Mouse (Mus musculus) forebrain, embryonic 13.5 days (tissue): ENCODE measurements around the gene Rad18. TPM values are rescaled to one million over a fixed set of nuclear protein-coding genes. Genes with fewer than 3 reads are reported as not detected.

Experiments
- ATAC-seq: fragments of 200-750 bp; cut with Nextera tagmentation; 2 replicates; pipeline ENCODE4 v1.8.0; 2017
- H3K27ac ChIP-seq: fragments of 300-500 bp; sonication (generic); 2 replicates; pipeline ENCODE4 v1.5.1; 2015; ENCODE audit warnings: inconsistent platforms, mild to moderate bottlenecking, moderate library complexity
- H3K27me3 ChIP-seq: fragments of 300-500 bp; sonication (generic); 2 replicates; pipeline ENCODE4 v1.6.1; 2015; ENCODE audit warnings: mild to moderate bottlenecking, inconsistent platforms
- H3K36me3 ChIP-seq: fragments of 300-500 bp; sonication (generic); 2 replicates; pipeline ENCODE4 v1.6.1; 2015; ENCODE audit warnings: mild to moderate bottlenecking, inconsistent platforms; ENCODE audit not compliant: poor library complexity, severe bottlenecking
- H3K4me1 ChIP-seq: fragments of 300-500 bp; sonication (generic); 2 replicates; pipeline ENCODE4 v1.6.1; 2015; ENCODE audit warnings: inconsistent platforms
- H3K4me2 ChIP-seq: fragments of 300-500 bp; sonication (generic); 2 replicates; pipeline ENCODE4 v1.6.1; 2015; ENCODE audit warnings: inconsistent platforms, mild to moderate bottlenecking, moderate library complexity
- H3K4me3 ChIP-seq: fragments of 300-500 bp; sonication (generic); 2 replicates; pipeline ENCODE4 v1.5.1; 2015; ENCODE audit warnings: mild to moderate bottlenecking, inconsistent platforms
- H3K9ac ChIP-seq: fragments of 300-500 bp; sonication (generic); 2 replicates; pipeline ENCODE4 v1.6.1; 2015; ENCODE audit warnings: mild to moderate bottlenecking, inconsistent platforms
- H3K9me3 ChIP-seq: fragments of 300-500 bp; sonication (generic); replicated peaks from 2 replicates; pipeline ENCODE4 v1.6.1; 2016; ENCODE audit warnings: inconsistent platforms
- WGBS: fragments of 180-500 bp; shearing (Covaris S2); methylation state at CpG from one replicate; pipeline ENCODE4 v1.1.7; 2015; 5-methylcytosine and 5-hydroxymethylcytosine counted together
- polyA plus RNA-seq: library from polyadenylated mRNA; unstranded; fragments of >200 nt; fragmentation: Nextera tagmentation; extraction: Ambion mirVana; gene quantifications from 2 replicates; pipeline ENCODE4 v1.2.1, GENCODE M21; 2015

Gene Rad18
- polyA plus RNA-seq, 1 experiment from 2014 or later, result 33.1 TPM

GRCm38 (mm10) chr6:112574558-112574957, 121.9 kb downstream of the Rad18 start:
- H3K9ac ChIP-seq, result no peak overlapping the region
- no peaks in the 10 kb centered on the region for H3K36me3 ChIP-seq
- H3K27ac ChIP-seq, result no peak overlapping the region
- H3K4me3 ChIP-seq, result no peak overlapping the region
- no peaks in the 10 kb centered on the region for H3K27me3 ChIP-seq
- H3K4me2 ChIP-seq, result no peak overlapping the region
- no peaks in the 10 kb centered on the region for H3K9me3 ChIP-seq
- ATAC-seq, result no peak
- 81% methylated on average over 3 of the region's 3 CpGs for WGBS
- no peaks in the 10 kb centered on the region for H3K4me1 ChIP-seq

DNA sequence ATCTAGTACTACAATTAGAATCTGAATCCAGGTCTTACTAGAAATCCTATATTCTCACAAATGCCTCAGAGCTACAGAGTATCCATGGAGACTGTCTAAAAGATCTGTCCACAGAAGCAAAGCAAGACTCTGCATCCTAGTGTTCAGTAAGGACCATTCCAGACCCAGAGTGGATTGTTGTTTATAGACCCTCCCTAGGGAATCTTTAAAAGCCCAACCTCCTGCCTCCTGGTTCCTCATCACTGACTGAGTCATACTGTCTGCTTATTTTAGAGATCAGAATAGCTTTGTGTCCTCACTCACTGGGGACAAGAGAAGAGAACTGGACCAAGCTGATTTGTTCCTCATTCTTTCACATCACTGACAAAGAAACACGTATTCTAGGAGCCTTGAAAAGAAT, 126.1 kb downstream of the Rad18 start:
- 48% methylated on average over 1 of the region's 1 CpGs for WGBS
- Histone ChIP-seq H3K4me3 (no peak overlapping the region), H3K9me3 (no peaks in the 10 kb centered on the region), H3K9ac (no peak overlapping the region), H3K36me3 (no peaks in the 10 kb centered on the region), H3K27ac (no peak overlapping the region), H3K27me3 (no peaks in the 10 kb centered on the region), H3K4me1 (no peaks in the 10 kb centered on the region), H3K4me2 (no peak overlapping the region)
- no peak for ATAC-seq

Other genes starting within 250 kb of the Rad18 start
- 0.15 TPM in 1 of 2 replicates, not detected in the other for gene Cav3, start 237.2 kb downstream of the Rad18 start, polyA plus RNA-seq
- 0.08 and 0.15 TPM in 2 replicates for gene Oxtr, start 206.7 kb downstream of the Rad18 start, polyA plus RNA-seq